Mouse (Mus musculus) heart, embryonic 11.5 days (tissue): ENCODE results near the gene Olfr424. TPM values are rescaled to one million over a fixed set of nuclear protein-coding genes. Genes with fewer than 3 reads are reported as not detected.

ENCODE experiments used
- polyA plus RNA-seq: library from polyadenylated mRNA; unstranded; fragments of >200 nt; fragmentation: Nextera tagmentation; extraction: Ambion mirVana; gene quantifications from 2 replicates; pipeline ENCODE4 v1.2.1, GENCODE M21; 2014

Olfr424 gene
- polyA plus RNA-seq, 1 experiment from 2014 or later, result not detected

Other genes starting within 250 kb of the Olfr424 start
- gene Ifi211, start 218.5 kb upstream of the Olfr424 start, polyA plus RNA-seq, result 3.1 TPM in 2 replicates
- 2.7 and 3.7 TPM in 2 replicates for gene Mndal, start 189.0 kb upstream of the Olfr424 start, polyA plus RNA-seq
- gene Ifi203, start 188.8 kb upstream of the Olfr424 start, polyA plus RNA-seq, result 0.31 TPM in 1 of 2 replicates, not detected in the other
- gene Ifi202b, start 148.8 kb upstream of the Olfr424 start, polyA plus RNA-seq, result not detected in 2 replicates
- gene Ifi205, start 99.7 kb upstream of the Olfr424 start, polyA plus RNA-seq, result 2.4 and 3.1 TPM in 2 replicates
- gene Olfr433, start 90.8 kb upstream of the Olfr424 start, polyA plus RNA-seq, result 0.08 TPM in 1 of 2 replicates, not detected in the other
- not detected in 2 replicates for gene Olfr432, start 82.3 kb upstream of the Olfr424 start, polyA plus RNA-seq
- not detected in 2 replicates for gene Olfr430, start 64.9 kb upstream of the Olfr424 start, polyA plus RNA-seq
- gene Olfr429, start 47.2 kb upstream of the Olfr424 start, polyA plus RNA-seq, result not detected in 2 replicates
- not detected in 2 replicates for gene Olfr427, start 34.6 kb upstream of the Olfr424 start, polyA plus RNA-seq
- gene Olfr231, start 10.4 kb upstream of the Olfr424 start, polyA plus RNA-seq, result not detected in 2 replicates
- 0.28 and 0.36 TPM in 2 replicates for gene Olfr420, start 24.1 kb downstream of the Olfr424 start, polyA plus RNA-seq
- 9.3 and 11.2 TPM in 2 replicates for gene Spta1, start 41.3 kb downstream of the Olfr424 start, polyA plus RNA-seq
- 0.18 TPM in 1 of 2 replicates, not detected in the other for gene Olfr419, start 120.5 kb downstream of the Olfr424 start, polyA plus RNA-seq
- not detected in 2 replicates for gene Mptx1, start 199.0 kb downstream of the Olfr424 start, polyA plus RNA-seq
- not detected in 2 replicates for gene Olfr417, start 233.6 kb downstream of the Olfr424 start, polyA plus RNA-seq